Mouse (Mus musculus) intestine, embryonic 16.5 days (tissue): ENCODE results near the gene Gmeb2. TPM values are rescaled to one million over a fixed set of nuclear protein-coding genes. Genes with fewer than 3 reads are reported as not detected.

Experiments
- ATAC-seq: fragments of 200-750 bp; cut with Nextera tagmentation; 2 replicates; pipeline ENCODE4 v1.8.0; 2017; ENCODE audit warnings: moderate TSS enrichment, moderate library complexity
- H3K27ac ChIP-seq: fragments of 300-500 bp; sonication (generic); 2 replicates; pipeline ENCODE4 v1.5.1; 2014; ENCODE audit warnings: mild to moderate bottlenecking, low read length
- H3K27me3 ChIP-seq: fragments of 300-500 bp; sonication (generic); replicated peaks from 2 replicates; pipeline ENCODE4 v1.6.1; 2014; ENCODE audit warnings: low read length, control low read depth, mixed read lengths; ENCODE audit not compliant: control insufficient read depth, insufficient read depth
- H3K36me3 ChIP-seq: fragments of 300-500 bp; sonication (generic); 2 replicates; pipeline ENCODE4 v1.6.1; 2014; ENCODE audit warnings: low read length, control low read depth; ENCODE audit not compliant: control insufficient read depth, insufficient read depth
- H3K4me1 ChIP-seq: fragments of 300-500 bp; sonication (generic); 2 replicates; pipeline ENCODE4 v1.6.1; 2014; ENCODE audit warnings: low read length, control low read depth, mixed read lengths; ENCODE audit not compliant: control insufficient read depth, insufficient read depth
- H3K4me2 ChIP-seq: fragments of 300-500 bp; sonication (generic); 2 replicates; pipeline ENCODE4 v1.6.1; 2014; ENCODE audit warnings: low read depth, low read length, control low read depth
- H3K4me3 ChIP-seq: fragments of 300-500 bp; sonication (generic); 2 replicates; pipeline ENCODE4 v1.5.1; 2014; ENCODE audit warnings: mild to moderate bottlenecking, low read length
- H3K9ac ChIP-seq: fragments of 300-500 bp; sonication (generic); 2 replicates; pipeline ENCODE4 v1.6.1; 2014; ENCODE audit warnings: low read depth, low read length
- H3K9me3 ChIP-seq: fragments of 300-500 bp; sonication (generic); 2 replicates; pipeline ENCODE4 v1.6.1; 2016; ENCODE audit warnings: low read length, control low read depth; ENCODE audit not compliant: control insufficient read depth
- WGBS: fragments of 180-500 bp; shearing (Covaris S2); extraction: QIAGEN DNeasy Blood & Tissue Kit; methylation state at CpG from one replicate; pipeline ENCODE4 v1.1.7; 2014; 5-methylcytosine and 5-hydroxymethylcytosine counted together
- polyA plus RNA-seq: library from polyadenylated mRNA; unstranded; fragments of >200 nt; fragmentation: Nextera tagmentation; extraction: Ambion mirVana; gene quantifications from 2 replicates; pipeline ENCODE4 v1.2.1, GENCODE M21; 2015

Gene Gmeb2
- polyA plus RNA-seq, 1 experiment from 2014 or later = 11.7 TPM

DNA sequence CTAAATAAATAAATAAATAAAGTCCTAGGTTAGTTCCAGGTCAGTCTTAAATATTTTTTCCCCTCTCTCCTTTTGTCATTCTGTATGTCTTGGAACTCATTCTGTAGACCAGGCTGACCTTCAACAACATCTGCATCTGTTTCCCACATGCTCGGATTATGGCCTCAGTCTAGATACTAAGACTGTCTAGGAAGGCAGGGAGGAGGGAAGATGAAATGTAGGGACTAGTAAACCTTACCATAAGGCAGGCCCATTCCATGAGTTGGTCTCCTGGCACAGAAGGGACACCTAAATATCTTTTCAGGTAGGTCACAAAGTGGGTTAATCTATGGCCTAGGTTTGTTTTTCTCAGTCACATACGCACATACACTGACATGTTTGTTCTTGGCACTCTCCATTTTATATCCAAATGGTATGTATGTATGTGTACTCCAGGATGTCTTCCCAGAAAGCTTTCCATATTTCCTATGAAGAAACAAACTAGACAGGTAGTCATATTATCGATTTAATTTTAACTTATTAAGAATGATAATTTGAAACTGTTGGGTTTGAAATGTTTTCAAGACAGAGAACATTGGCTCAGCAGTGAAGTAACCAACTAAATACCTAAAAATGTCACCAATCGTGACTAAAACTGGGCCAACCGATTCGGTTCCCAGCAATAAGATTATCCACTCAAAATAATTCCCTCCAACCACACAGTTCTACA, 1.1 kb downstream of the Gmeb2 start:
- H3K27ac ChIP-seq = peak overlapping the region; percentile 96
- peak overlapping the region; percentile 65 for H3K4me2 ChIP-seq
- no peak for ATAC-seq
- 55% methylated on average over 6 of the region's 6 CpGs for WGBS
- peak overlapping the region; percentile 92 for H3K9ac ChIP-seq
- no peaks in the 10 kb centered on the region for H3K9me3 ChIP-seq
- peaks cover 2% of the 10 kb centered on the region; the same call in 1 of the 2 replicates for H3K36me3 ChIP-seq
- H3K27me3 ChIP-seq = no peaks in the 10 kb centered on the region
- peaks cover 14% of the 10 kb centered on the region for H3K4me1 ChIP-seq
- H3K4me3 ChIP-seq = peak overlapping the region; percentile 67

DNA sequence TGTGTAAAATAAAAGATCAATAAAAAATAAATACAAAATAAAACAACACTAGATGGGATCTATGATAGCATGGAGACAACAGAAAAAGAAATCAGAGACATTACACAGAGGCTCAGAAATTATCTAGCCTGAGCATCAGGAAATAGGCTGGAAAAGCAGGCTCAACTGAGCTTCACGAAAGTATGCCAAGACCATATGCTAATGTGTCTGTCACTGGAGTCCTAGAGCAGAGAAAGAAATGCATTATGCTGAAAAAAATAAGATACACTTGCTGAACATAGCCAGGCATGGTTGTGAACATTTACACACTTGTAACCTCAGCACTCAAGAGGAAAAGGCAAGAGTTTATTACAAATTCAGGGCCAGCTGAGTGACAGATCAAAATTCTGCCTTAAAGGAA, 7.9 kb downstream of the Gmeb2 start:
- peaks cover 5% of the 10 kb centered on the region for H3K36me3 ChIP-seq
- H3K9ac ChIP-seq = no peak overlapping the region
- no peaks in the 10 kb centered on the region for H3K9me3 ChIP-seq
- no peak overlapping the region for H3K4me2 ChIP-seq
- no peak overlapping the region for H3K4me3 ChIP-seq
- H3K4me1 ChIP-seq = no peaks in the 10 kb centered on the region
- 92% methylated on average over 1 of the region's 1 CpGs for WGBS
- ATAC-seq = no peak
- H3K27ac ChIP-seq = no peak overlapping the region
- no peaks in the 10 kb centered on the region for H3K27me3 ChIP-seq

DNA sequence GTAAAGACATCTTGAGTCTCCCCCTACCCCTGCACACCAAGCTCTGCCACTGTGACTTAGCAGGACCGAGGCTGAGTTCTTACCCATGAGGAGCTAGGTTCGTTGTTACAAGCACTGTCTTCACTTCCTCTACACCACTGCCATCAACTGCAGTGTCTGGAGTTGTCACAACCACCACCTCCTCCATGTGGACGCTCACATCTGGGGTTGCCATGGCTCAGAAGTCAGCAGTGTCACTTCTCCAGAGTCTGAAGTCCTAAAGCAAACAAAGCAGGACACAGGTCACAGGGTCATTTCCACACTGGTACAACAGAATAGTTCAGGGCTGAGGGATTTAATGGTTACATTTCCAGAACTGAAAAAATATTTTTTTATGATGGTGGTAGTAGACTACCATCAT, 10.0 kb downstream of the Gmeb2 start:
- no peak overlapping the region for H3K4me3 ChIP-seq
- peaks cover 3% of the 10 kb centered on the region; the same call in 1 of the 2 replicates for H3K36me3 ChIP-seq
- H3K27me3 ChIP-seq = no peaks in the 10 kb centered on the region
- no peaks in the 10 kb centered on the region for H3K4me1 ChIP-seq
- no peak overlapping the region for H3K9ac ChIP-seq
- ATAC-seq = no peak
- H3K9me3 ChIP-seq = no peaks in the 10 kb centered on the region
- no peak overlapping the region for H3K27ac ChIP-seq
- no peak overlapping the region for H3K4me2 ChIP-seq
- WGBS = 76% methylated on average over 3 of the region's 3 CpGs

DNA sequence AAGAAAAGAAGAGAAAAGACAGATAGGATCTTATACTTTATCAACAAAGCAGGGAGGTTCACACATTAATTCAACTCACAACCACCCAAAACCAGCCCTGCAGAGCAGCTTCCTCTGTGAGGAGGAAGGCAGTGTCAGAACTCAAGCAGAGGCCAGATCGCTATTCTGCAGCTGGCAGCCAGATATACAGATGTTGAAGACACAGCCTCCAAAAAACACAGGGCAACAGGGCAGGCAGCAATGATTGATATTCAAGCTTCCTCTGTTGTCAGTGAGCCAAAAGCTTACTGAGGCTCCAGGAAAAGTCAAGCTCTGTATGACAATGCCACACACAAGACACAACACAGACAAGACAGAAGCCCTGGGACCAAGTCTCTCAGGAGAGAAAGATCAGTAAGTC, 11.1 kb downstream of the Gmeb2 start:
- Histone ChIP-seq H3K4me3 (no peak overlapping the region), H3K4me1 (no peaks in the 10 kb centered on the region), H3K36me3 (peaks cover 3% of the 10 kb centered on the region; the same call in 1 of the 2 replicates), H3K9me3 (no peaks in the 10 kb centered on the region), H3K9ac (no peak overlapping the region), H3K27ac (no peak overlapping the region), H3K4me2 (no peak overlapping the region), H3K27me3 (no peaks in the 10 kb centered on the region)
- WGBS = 50% methylated on average over 1 of the region's 1 CpGs
- no peak for ATAC-seq

DNA sequence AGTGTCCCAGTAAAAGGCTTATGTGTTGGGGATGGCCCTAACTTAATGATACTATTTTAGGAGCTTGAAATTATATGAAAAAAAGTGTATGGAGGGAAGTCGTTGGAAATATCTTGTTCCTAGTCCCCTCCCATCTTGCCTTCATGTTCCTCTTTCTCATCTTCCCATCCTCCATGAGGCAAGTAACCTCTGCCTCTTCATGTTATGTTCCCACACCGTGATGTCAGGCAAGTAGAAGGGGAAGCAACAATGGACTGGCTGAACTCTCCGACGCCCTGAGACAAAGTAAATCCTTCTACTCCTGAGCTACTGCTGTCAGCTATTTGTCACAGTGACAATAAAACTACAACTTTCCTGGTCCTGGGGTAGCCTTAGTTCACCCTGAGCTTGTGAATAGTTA, 13.2 kb downstream of the Gmeb2 start:
- Histone ChIP-seq H3K36me3 (0 out of 2 replicates have a peak, but pooled peaks cover 3% of the 10 kb centered on the region), H3K9ac (no peak overlapping the region), H3K27me3 (no peaks in the 10 kb centered on the region), H3K27ac (no peak overlapping the region), H3K9me3 (no peaks in the 10 kb centered on the region), H3K4me3 (no peak overlapping the region), H3K4me2 (no peak overlapping the region), H3K4me1 (no peaks in the 10 kb centered on the region)
- no peak for ATAC-seq
- WGBS = 83% methylated on average over 4 of the region's 4 CpGs

DNA sequence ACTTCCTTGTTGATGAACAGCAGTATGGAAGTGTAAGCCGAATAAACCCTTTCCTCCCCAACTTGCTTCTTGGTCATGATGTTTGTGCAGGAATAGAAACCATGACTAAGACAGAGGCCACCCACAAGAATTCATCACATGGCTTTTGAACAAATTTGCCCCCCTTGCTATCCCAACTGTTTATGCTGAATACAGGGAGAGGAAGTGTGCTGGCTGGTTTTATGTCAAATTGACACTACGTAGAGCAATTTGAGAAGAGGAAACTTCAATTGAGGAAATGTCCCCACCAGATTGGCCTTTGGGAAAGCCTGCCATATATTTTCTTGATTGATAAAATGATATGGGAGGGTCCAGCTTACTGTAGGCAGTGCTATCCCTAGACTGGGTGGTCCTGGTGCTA, 14.0 kb downstream of the Gmeb2 start:
- no peak overlapping the region for H3K4me3 ChIP-seq
- 89% methylated on average over 2 of the region's 2 CpGs for WGBS
- no peak overlapping the region for H3K9ac ChIP-seq
- ATAC-seq = no peak
- no peaks in the 10 kb centered on the region for H3K9me3 ChIP-seq
- no peak overlapping the region for H3K27ac ChIP-seq
- H3K4me2 ChIP-seq = no peak overlapping the region
- H3K27me3 ChIP-seq = no peaks in the 10 kb centered on the region
- H3K4me1 ChIP-seq = no peaks in the 10 kb centered on the region
- H3K36me3 ChIP-seq = 0 out of 2 replicates have a peak, but pooled peaks cover 3% of the 10 kb centered on the region

DNA sequence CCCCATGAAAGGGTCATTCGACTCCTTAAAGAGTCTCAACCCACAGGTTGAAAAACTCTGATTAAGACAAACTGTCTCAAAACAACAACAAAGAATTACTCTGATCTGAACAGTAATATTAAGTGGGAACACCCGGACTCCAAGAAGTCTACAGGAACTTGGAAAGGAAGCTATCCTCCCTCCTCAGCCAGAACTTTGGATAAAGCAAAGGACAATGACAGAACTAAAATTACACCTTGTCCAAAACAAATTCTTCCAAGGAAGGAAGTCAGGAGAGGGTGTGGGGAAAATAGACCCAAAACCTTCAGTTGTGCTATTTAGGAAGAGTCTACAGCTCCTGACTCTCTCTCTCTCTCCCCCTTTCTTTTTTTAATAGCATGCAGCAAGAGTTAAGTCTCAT, 15.7 kb downstream of the Gmeb2 start:
- WGBS = 86% methylated on average over 2 of the region's 2 CpGs
- Histone ChIP-seq H3K4me2 (no peak overlapping the region), H3K9me3 (no peaks in the 10 kb centered on the region), H3K27me3 (no peaks in the 10 kb centered on the region), H3K27ac (no peak overlapping the region), H3K4me1 (no peaks in the 10 kb centered on the region), H3K9ac (no peak overlapping the region), H3K36me3 (0 out of 2 replicates have a peak, but pooled peaks cover 3% of the 10 kb centered on the region), H3K4me3 (no peak overlapping the region)
- no peak for ATAC-seq

DNA sequence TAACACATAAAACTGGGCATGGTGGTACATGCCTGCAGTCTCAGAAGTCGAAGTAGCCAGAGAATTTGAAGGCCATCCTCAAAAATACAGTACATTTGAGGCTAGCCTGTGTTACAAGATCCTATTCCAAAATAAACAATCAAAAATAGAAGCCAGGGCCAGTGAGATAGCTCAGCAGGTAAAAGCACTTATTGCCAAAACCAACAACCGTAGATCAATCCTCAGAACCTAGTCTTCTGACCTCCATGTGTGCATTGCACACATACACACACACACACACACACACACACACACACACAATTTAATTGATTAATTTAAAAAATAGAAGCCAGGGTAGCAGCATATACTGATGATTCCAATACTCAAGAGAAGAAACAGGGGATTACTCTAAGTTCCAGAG, 21.0 kb downstream of the Gmeb2 start:
- Histone ChIP-seq H3K4me1 (no peaks in the 10 kb centered on the region), H3K4me3 (no peak overlapping the region), H3K27ac (no peak overlapping the region), H3K4me2 (no peak overlapping the region), H3K36me3 (0 out of 2 replicates have a peak, but pooled peaks cover 2% of the 10 kb centered on the region), H3K9ac (no peak overlapping the region), H3K27me3 (no peaks in the 10 kb centered on the region), H3K9me3 (no peaks in the 10 kb centered on the region)
- 96% methylated on average over 2 of the region's 2 CpGs for WGBS
- ATAC-seq = no peak

DNA sequence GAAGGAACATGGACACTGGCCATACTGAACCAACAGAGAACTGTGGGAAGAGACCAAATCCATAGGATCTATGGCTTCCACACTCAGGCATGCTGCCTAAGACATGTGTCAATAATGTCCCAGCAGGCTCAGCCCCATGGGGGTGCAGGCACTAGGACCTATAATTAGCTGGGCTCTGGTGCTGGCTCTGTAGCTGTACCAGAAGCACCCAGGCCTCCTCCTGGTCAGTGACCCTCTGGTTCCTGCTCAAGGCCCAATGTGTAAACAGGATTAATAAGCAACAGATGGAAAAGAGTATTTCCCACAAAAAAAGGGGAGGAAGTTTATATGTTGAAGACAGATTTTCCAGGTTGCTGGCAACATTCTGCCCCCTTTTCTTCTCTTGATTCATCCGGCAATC, 34.6 kb downstream of the Gmeb2 start:
- Histone ChIP-seq H3K9ac (no peak overlapping the region), H3K4me3 (no peak overlapping the region), H3K4me2 (no peak overlapping the region), H3K27me3 (no peaks in the 10 kb centered on the region), H3K9me3 (no peaks in the 10 kb centered on the region), H3K4me1 (no peaks in the 10 kb centered on the region; the same call in 1 of the 2 replicates), H3K27ac (no peak overlapping the region), H3K36me3 (peaks cover 15% of the 10 kb centered on the region)
- WGBS = 68% methylated on average over 1 of the region's 1 CpGs
- ATAC-seq = no peak

DNA sequence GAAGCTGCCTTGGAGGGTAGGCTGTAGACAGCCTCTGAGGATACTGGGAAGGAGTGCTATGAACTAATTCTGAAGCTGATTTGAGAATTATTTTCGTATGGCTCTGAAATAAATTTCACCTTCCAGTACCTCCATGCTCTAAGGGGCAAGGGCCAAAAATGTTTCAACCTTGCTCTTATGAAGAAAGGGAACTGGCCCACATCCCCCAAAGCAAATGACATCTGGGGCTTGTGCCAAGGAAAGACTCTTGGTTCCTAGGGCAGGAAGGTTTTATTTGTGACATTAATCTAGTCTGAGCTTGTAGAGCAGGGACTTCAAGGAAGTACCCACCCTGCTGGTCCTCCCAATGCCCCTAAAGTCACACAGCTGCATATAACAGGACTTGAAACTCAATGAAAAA, 36.0 kb downstream of the Gmeb2 start:
- no peak overlapping the region for H3K27ac ChIP-seq
- no peak overlapping the region for H3K4me2 ChIP-seq
- H3K9me3 ChIP-seq = no peaks in the 10 kb centered on the region
- H3K9ac ChIP-seq = no peak overlapping the region
- no peaks in the 10 kb centered on the region; the same call in 1 of the 2 replicates for H3K4me1 ChIP-seq
- H3K4me3 ChIP-seq = no peak overlapping the region
- no peak for ATAC-seq
- 78% methylated on average over 1 of the region's 1 CpGs for WGBS
- H3K36me3 ChIP-seq = peaks cover 15% of the 10 kb centered on the region
- H3K27me3 ChIP-seq = no peaks in the 10 kb centered on the region
